Mouse (Mus musculus) liver, embryonic 14.5 days (tissue): ENCODE measurements around the gene Klk15.

ENCODE experiments used
- CTCF ChIP-seq: IDR thresholded peaks from 2 replicates; pipeline ENCODE4 v1.5.1; 2016; ENCODE audit warnings: antibody characterized with exemption, low read depth, control low read depth
- EP300 ChIP-seq: IDR thresholded peaks from 2 replicates; pipeline ENCODE4 v1.6.1; 2016; ENCODE audit warnings: antibody characterized with exemption, low read depth

DNA sequence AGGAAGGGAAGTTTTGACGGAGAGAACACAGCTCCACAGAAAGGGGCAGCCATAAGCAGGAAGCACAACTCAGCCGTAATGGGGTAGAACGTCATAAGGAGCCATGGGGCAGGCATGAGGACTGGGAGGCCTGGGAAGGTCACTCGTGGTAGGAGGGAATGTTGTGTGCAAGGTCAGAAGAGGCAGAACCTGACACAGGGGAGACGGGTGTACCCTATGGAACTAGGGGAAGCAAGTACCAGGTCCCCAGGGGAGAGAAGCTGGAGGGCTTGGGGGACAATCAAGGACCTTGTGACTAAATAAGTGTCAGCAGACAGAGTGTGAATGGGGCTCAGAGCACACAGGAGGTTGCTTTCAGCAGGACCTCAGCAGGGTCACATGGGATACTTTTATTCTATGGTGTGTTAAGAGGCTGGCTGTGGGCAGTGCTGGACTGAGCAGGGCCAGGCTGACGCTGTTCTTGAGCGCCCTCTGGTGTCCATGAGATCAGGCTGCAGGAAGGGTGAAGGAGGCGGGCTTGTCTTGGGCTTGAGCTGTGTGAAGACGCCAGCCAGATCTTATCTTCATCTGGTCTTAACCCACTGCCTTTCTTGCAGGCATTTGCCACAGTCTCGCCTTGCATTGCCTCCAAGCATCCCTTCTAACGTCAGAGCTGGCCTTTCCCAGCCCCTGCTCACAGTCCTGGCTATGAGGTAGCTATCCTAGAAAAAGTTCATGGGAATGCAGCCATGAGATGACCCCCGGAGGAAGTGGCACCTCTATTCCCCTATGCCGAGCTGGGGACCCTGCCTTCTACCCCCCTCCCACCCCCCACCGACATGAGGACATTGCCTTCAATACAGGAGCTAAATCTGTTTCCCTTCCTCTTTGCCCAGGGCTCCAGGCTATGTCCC lies 13.7 kb upstream of the Klk15 start:
- TF ChIP-seq CTCF (peak; percentile 91), EP300 (no peak)
